Mouse (Mus musculus) embryo, embryonic 11 days (tissue): ENCODE measurements around the gene L2hgdh.

ENCODE experiments used
- DNase-seq: peaks from one replicate; pipeline ENCODE4 v3.0.0-alpha.2; 2015

L2hgdh gene

GRCm38 (mm10) chr12:69724711-69725460 lies at the start of gene L2hgdh, which contains the start of gene Atp5s:
TSS of gene L2hgdh (minus strand) at chr12:69724873.
TSS of gene Atp5s (plus strand) at chr12:69724950.
- peak; percentile 98 for DNase-seq

DNA sequence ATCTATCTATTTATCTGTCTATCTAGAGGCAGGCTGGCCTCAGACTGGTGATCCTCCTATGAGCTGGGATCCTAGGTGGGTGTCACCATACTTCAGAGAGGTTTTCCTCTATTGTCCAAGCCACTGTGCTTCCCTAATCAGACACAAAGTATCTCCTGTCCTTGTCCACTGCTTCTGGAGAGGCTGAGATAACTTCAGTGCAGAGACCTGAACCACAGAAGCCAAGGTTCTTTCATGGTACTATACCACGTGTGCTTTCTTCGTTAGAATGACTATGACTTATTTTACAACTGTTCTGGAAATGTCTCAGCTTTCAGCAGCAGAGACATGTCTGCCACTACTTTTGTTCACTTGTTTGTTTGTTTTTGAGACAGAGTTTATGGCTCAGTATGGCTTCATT lies 44.2 kb upstream of the L2hgdh start:
- DNase-seq: no peak

DNA sequence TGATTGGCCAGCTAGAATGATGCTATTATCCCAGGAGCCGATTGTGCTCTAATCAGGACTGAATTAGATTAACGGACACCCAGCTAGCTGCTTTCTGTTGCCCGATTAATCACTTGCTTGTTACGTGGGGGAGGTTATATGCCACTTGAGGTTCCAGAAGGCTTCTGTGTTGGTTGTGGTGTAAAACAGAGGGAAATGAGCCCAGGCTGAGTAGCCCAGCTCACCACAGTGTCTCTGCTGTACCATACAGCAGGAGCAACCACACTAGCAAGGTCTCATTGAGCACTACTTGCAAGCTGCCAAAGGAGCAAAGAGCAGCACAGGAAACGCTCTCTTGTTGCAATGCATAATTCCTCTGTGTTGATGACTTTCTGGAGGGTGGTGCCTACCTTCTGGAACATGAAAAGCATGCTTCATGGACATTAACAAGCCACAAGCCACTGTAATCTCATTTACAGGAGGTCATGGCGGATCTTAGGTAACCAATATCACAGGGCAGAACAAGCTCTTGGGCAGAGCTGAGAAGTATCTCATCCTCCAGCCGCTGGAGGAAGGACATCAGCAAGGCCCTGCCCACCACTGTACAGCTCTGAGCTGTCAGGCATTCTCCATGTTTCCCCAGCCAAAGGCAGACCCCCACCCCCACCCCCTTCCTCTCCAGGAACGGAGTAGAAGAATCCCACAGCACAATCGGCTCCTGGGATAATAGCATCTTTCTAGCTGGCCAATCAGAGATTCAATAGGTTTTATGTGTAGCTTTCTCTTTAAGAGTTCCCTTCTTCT lies 43.0 kb upstream of the L2hgdh start:
- no peak for DNase-seq

DNA sequence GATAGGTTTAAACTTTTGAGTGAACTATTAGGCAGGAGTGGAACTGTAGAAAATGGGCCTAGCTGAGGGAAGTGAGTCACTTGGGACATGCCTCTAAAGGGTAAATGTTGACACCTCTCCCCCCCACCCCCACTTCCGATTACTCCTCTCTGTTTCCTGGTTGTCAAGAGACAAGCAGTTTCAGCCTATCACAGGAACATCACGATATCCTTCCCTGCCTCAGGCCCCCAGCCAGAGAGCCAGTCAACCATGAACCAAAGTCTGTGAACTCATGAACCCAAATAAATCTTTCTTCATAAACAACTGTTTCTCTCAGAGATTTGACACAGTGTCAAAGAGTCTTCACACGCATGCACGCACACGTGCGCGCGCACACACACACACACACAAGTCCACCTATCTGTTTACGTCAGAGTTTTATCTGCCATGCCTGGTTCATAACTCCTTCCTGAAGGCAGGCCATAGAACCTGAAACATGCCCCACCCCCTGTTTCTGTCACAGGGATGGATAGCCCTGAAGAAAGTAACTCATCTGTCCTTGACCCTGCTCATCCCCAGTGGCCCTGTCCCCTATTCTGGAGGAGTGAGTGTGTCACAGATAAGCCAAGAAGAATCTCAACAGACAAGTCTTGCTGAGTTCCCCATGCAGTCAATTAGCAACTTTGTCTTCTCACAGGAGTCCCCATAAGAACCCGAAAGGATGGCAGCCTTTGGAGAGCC lies 41.7 kb upstream of the L2hgdh start:
- no peak for DNase-seq

GRCm38 (mm10) chr12:69765543-69765942 lies 40.9 kb upstream of the L2hgdh start:
- no peak for DNase-seq

- DNase-seq: no peak
Observed at GRCm38 (mm10) chr12:69761603-69762002, 36.9 kb upstream of the L2hgdh start.

DNA sequence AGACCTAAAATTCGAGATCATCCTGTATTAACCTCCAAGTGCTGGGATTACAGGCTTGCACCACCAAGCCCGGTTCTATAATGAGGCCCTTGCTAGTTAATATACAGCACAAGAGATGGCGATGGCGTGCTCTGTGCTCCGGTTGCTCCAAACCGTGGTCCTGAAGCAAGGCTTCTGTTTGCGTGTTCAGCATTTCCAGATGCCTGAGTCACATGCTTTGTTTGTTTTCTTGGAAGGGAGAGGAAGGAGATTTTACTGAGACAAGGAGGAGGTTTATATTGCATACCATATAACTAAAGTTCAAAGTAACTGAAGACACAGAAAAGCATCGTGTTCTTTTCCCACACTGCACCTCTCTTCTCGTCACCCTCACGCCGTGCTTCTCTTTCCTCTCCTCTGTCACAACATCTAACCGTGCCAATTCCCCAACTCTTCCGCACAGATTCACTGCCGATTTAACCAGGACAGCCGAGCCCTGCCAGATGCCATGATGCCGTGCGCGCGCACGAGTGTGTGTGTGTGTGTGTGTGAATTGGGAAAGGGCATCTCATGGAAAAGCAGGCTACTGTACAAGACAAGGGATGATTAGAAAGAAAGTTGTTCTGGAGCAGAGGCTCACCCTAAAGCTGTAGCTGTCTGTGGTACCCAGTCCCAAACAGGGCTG lies 36.2 kb upstream of the L2hgdh start:
- no peak for DNase-seq

DNA sequence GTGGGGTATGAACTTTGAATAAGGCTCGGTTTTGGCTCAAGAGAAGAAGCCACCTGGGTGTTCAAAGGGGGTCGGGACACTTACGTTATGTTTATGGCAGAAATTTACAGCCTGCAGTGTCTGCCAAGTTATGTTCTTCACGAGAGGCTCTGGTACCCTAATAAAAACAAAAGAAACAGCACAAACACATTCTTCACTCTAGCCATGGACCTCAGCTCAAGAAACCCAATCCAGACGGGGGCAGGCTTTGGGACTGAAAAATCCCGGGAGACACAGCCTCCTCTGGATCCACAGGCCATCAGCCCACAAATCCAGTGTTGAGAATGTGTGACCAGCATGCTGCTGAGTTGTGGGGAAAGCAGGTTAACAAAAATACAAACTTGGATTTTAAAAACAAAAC lies 35.3 kb upstream of the L2hgdh start:
- no peak for DNase-seq

DNA sequence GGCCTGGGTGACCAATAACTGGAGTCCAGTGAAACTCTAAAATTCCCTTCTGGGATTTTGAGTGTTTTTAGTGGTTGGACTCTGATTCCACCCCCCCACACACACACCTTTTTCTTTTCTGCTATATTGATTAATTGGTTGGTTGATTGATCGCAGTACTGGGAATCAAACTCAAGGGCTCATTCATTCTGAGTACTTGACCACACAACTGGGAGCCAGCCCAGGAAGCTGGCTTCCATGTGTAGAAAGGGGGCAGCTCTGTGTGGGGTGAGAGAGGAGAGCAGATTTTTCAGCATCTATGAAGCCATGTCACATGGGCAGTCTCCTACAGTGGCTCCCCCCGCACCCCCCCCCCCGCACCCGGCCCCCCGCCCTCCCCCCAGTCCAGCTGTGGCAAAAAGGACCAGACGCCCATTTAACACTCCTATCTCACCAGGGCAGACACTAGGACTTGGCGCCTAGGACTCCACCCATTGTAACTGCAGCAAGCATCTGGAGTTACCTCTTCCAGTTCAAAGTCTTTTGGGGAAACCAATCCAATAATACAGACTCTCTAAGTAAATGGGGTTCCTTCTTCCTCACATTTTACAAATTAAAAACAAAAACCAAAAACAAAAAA lies 34.7 kb upstream of the L2hgdh start:
- DNase-seq: no peak

- peak; percentile 60 for DNase-seq
Observed at GRCm38 (mm10) chr12:69758221-69759185, 33.8 kb upstream of the L2hgdh start.

- DNase-seq: peak; percentile 90
Observed at GRCm38 (mm10) chr12:69757418-69758141, 32.9 kb upstream of the L2hgdh start.

DNA sequence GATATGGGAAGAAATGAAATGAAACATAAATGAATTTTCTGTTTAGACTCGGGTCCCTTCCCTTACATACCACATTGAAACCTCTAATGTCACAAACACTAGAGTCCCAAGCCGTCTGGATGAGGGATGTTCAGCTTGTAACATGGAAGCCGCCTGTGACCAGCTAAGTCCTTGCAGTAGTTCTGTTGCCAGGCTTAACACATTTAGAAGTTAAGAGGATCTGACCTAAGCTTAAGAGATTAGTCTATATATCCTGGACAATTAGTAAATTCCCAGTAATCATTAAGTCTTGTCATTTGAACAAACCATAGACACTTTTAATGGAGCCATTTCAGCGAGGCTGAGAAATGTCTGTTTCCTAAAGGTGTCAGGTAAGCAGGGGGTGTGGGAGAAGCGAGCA lies 31.3 kb upstream of the L2hgdh start:
- no peak for DNase-seq

GRCm38 (mm10) chr12:69753936-69754335 lies 29.3 kb upstream of the L2hgdh start:
- no peak for DNase-seq

- peak; percentile 56 for DNase-seq
Observed at GRCm38 (mm10) chr12:69751864-69752341, 27.2 kb upstream of the L2hgdh start.

- DNase-seq: no peak
Observed at GRCm38 (mm10) chr12:69744138-69744537, 19.5 kb upstream of the L2hgdh start.

GRCm38 (mm10) chr12:69741965-69742364 lies 17.3 kb upstream of the L2hgdh start:
- no peak for DNase-seq

GRCm38 (mm10) chr12:69733923-69734322 lies 9.2 kb upstream of the L2hgdh start:
- no peak for DNase-seq

DNA sequence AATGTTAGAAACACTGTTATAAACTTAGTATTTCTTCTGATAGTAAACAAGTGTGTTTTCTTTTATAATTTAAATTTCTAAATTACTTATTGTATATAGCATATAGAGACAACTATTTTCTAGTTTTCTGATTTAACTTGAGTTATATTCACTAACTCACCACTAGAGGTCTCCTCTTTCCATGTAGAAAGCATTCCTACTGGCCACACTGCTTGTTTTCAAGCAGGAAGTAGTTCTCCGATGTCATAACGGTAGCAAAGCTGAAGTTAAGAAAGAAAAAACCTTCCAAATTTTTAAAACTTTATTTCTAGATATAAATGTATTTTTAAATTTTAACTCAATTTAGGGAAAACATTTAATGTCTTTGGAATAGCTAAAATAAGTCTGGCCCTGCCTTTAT lies 8.8 kb upstream of the L2hgdh start:
- peak; percentile 79 for DNase-seq

DNA sequence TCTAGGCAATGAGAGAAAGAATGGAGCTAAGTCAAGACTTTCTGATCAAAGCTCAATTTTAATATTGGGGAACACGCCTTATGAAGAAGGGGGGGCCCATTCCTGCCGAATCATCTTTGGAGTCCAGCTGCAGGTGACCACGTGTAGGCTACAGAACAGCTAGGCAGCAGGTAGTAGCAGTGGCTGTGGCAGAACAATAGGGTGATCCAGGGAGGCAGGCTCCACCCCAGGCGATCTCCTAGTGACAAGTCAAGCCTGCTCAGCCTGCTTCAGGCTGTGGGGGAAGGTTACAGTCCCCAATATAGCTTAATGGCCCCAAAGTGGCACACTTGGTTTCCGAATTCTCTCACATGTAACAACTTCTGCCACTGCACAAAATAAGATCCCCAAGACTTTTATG lies 7.5 kb upstream of the L2hgdh start:
- DNase-seq: no peak

GRCm38 (mm10) chr12:69730306-69730705 lies 5.6 kb upstream of the L2hgdh start:
- no peak for DNase-seq
